Mouse (Mus musculus) intestine, embryonic 14.5 days (tissue): ENCODE results near the gene Hras. TPM values are rescaled to one million over a fixed set of nuclear protein-coding genes. Genes with fewer than 3 reads are reported as not detected.
A peak's percentile ranks its signal among the peaks of the same experiment; 100 is the strongest.

Source experiments
- ATAC-seq: fragments of 200-750 bp; cut with Nextera tagmentation; replicated peaks from 2 replicates; pipeline ENCODE4 v1.8.0; 2017; ENCODE audit warnings: low read depth, moderate number of reproducible peaks, moderate TSS enrichment, moderate library complexity; ENCODE audit not compliant: low FRiP score, low TSS enrichment
- DNase-seq: peaks from one replicate; pipeline ENCODE4 v3.0.0-alpha.2; 2018; ENCODE audit warnings: low spot score
- H3K27ac ChIP-seq: fragments of 300-500 bp; sonication (generic); 2 replicates; pipeline ENCODE4 v1.5.1; 2014; ENCODE audit warnings: low read depth, mild to moderate bottlenecking, control low read depth
- H3K27me3 ChIP-seq: fragments of 300-500 bp; sonication (generic); replicated peaks from 2 replicates; pipeline ENCODE4 v1.6.1; 2014; ENCODE audit warnings: low read length, control low read depth; ENCODE audit not compliant: control insufficient read depth, insufficient read depth
- H3K36me3 ChIP-seq: fragments of 300-500 bp; sonication (generic); 2 replicates; pipeline ENCODE4 v1.6.1; 2014; ENCODE audit warnings: low read length, control low read depth; ENCODE audit not compliant: control insufficient read depth, insufficient read depth
- H3K4me1 ChIP-seq: fragments of 300-500 bp; sonication (generic); replicated peaks from 2 replicates; pipeline ENCODE4 v1.6.1; 2014; ENCODE audit warnings: low read length, control low read depth, mixed read lengths; ENCODE audit not compliant: control insufficient read depth, insufficient read depth
- H3K4me2 ChIP-seq: fragments of 300-500 bp; sonication (generic); 2 replicates; pipeline ENCODE4 v1.6.1; 2014; ENCODE audit warnings: low read length
- H3K4me3 ChIP-seq: fragments of 300-500 bp; sonication (generic); 2 replicates; pipeline ENCODE4 v1.5.1; 2014; ENCODE audit warnings: low read depth, low read length, control low read depth, mixed read lengths
- H3K9ac ChIP-seq: fragments of 300-500 bp; sonication (generic); 2 replicates; pipeline ENCODE4 v1.6.1; 2014; ENCODE audit warnings: mild to moderate bottlenecking, low read length
- H3K9me3 ChIP-seq: fragments of 300-500 bp; sonication (generic); 2 replicates; pipeline ENCODE4 v1.6.1; 2016; ENCODE audit warnings: low read length, control low read depth; ENCODE audit not compliant: control insufficient read depth
- WGBS: fragments of 180-500 bp; shearing (Covaris S2); extraction: QIAGEN DNeasy Blood & Tissue Kit; methylation state at CpG from one replicate; pipeline ENCODE4 v1.1.7; 2014; 5-methylcytosine and 5-hydroxymethylcytosine counted together
- polyA plus RNA-seq: library from polyadenylated mRNA; unstranded; fragments of >200 nt; fragmentation: Nextera tagmentation; extraction: Ambion mirVana; gene quantifications from 2 replicates; pipeline ENCODE4 v1.2.1, GENCODE M21; 2014

Gene Hras
- polyA plus RNA-seq, result 72.6 and 96.6 TPM in 2 replicates

DNA sequence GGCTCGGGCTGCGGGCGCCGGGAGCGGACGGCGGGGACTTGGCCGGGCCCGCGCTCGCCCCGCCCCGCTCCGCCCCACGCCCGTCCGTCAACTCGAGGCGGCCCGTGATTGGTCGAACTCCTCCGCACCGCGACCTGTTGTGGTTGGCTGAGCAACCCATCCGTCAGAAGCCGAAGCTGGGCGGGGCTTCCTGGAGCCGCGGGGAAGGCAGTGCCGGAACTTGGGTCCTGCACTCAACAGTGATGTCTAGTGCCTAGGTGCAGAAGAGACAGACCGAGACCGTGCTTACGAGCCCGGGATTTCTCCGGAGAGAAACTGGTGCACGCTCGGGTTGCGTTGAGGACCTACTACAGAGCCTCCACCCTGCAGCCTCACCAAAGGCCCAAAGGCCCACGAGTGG lies at the start of gene Hras, which contains the start of gene Lrrc56:
Gene Hras (minus strand): TSS at position 58 of the 400 bp plus-strand sequence.
Gene Lrrc56 (plus strand): TSS at position 210 of the 400 bp plus-strand sequence.
- under 1% methylated on average over 39 of the region's 39 CpGs for WGBS
- DNase-seq (peak; percentile 99), ATAC-seq (peak; percentile 92)
- no peaks in the 10 kb centered on the region for H3K27me3 ChIP-seq
- H3K4me1 ChIP-seq, result peaks cover 12% of the 10 kb centered on the region
- H3K4me3 ChIP-seq, result peak within 1 kb of the TSS; percentile 91
- peak within 1 kb of the TSS; percentile 85 for H3K9ac ChIP-seq
- peaks cover 32% of the 10 kb centered on the region for H3K36me3 ChIP-seq
- no peaks in the 10 kb centered on the region for H3K9me3 ChIP-seq
- H3K27ac ChIP-seq, result peak within 1 kb of the TSS; percentile 62
- peak within 1 kb of the TSS; percentile 99 for H3K4me2 ChIP-seq

GRCm38 (mm10) chr7:141231551-141231950 lies 37.7 kb upstream of the Hras start:
- Histone ChIP-seq H3K36me3 (peaks cover 61% of the 10 kb centered on the region), H3K4me1 (peaks cover 14% of the 10 kb centered on the region), H3K9ac (no peak overlapping the region), H3K9me3 (no peaks in the 10 kb centered on the region), H3K4me3 (no peak overlapping the region), H3K27ac (no peak overlapping the region), H3K4me2 (no peak overlapping the region), H3K27me3 (no peaks in the 10 kb centered on the region)
- ATAC-seq (no peak), DNase-seq (no peak)
- WGBS, result 91% methylated on average over 10 of the region's 10 CpGs

- Histone ChIP-seq H3K4me2 (no peak overlapping the region), H3K27ac (no peak overlapping the region), H3K4me1 (peaks cover 14% of the 10 kb centered on the region), H3K4me3 (no peak overlapping the region), H3K9me3 (no peaks in the 10 kb centered on the region), H3K27me3 (no peaks in the 10 kb centered on the region), H3K9ac (no peak overlapping the region), H3K36me3 (peaks cover 57% of the 10 kb centered on the region)
- DNase-seq (no peak), ATAC-seq (no peak)
- 94% methylated on average over 3 of the region's 3 CpGs for WGBS
These were observed 37.3 kb upstream of the Hras start for GRCm38 (mm10) chr7:141231111-141231510.

- no peak for ATAC-seq
- DNase-seq, result no peak
- Histone ChIP-seq H3K36me3 (peaks cover 51% of the 10 kb centered on the region), H3K27me3 (no peaks in the 10 kb centered on the region), H3K4me1 (peaks cover 14% of the 10 kb centered on the region), H3K9me3 (no peaks in the 10 kb centered on the region), H3K27ac (no peak overlapping the region), H3K4me3 (no peak overlapping the region), H3K9ac (no peak overlapping the region), H3K4me2 (no peak overlapping the region)
- 91% methylated on average over 4 of the region's 4 CpGs for WGBS
These were observed 36.8 kb upstream of the Hras start for GRCm38 (mm10) chr7:141230570-141230969.

DNA sequence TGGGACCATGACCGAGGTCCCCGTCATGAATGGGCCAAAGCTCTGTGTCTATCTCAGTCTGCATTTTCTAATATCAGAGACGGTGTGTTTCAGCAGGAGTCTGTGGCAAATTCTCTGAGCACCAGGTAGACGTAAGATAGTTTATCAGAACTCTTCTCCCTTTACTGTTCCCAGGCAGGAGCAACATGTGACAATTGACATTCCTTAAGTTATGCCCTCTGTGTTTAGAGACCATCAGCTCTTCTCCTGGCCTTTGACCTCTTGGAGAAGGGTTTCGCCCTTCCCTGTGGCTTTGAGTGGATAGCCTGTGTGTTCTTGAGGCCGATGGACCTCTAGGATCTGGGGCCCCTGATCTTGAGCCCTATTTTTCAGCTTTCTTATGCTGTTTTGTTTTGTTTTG lies 35.9 kb upstream of the Hras start:
- H3K27ac ChIP-seq, result no peak overlapping the region
- H3K27me3 ChIP-seq, result no peaks in the 10 kb centered on the region
- no peak for ATAC-seq
- H3K4me2 ChIP-seq, result peak overlapping the region; percentile 98
- no peak for DNase-seq
- peak overlapping the region; percentile 94 for H3K4me3 ChIP-seq
- H3K9me3 ChIP-seq, result no peaks in the 10 kb centered on the region
- WGBS, result 55% methylated on average over 6 of the region's 6 CpGs
- H3K36me3 ChIP-seq, result peaks cover 42% of the 10 kb centered on the region
- peak overlapping the region; percentile 95 for H3K9ac ChIP-seq
- peaks cover 14% of the 10 kb centered on the region for H3K4me1 ChIP-seq

GRCm38 (mm10) chr7:141228279-141229067 lies 34.7 kb upstream of the Hras start, which contains the start of gene Phrf1:
Phrf1 (plus strand) TSS chr7:141228784.
- Histone ChIP-seq H3K9ac (peak within 1 kb of the TSS; percentile 95), H3K4me2 (peak within 1 kb of the TSS; percentile 98), H3K4me3 (peak within 1 kb of the TSS; percentile 94), H3K27me3 (no peaks in the 10 kb centered on the region), H3K27ac (peak within 1 kb of the TSS; percentile 97), H3K4me1 (peaks cover 14% of the 10 kb centered on the region), H3K36me3 (peaks cover 31% of the 10 kb centered on the region), H3K9me3 (no peaks in the 10 kb centered on the region)
- ATAC-seq (peak; percentile 94), DNase-seq (peak; percentile 99)
- whole genome bisulfite sequencing, result under 1% methylated on average over 76 of the region's 76 CpGs

GRCm38 (mm10) chr7:141227796-141228195 lies 34.0 kb upstream of the Hras start:
- WGBS, result 78% methylated on average over 4 of the region's 4 CpGs
- peak; percentile 5 for ATAC-seq
- Histone ChIP-seq H3K36me3 (peaks cover 24% of the 10 kb centered on the region), H3K27me3 (no peaks in the 10 kb centered on the region), H3K4me2 (peak overlapping the region; percentile 15; the same call in 1 of the 2 replicates), H3K27ac (0 out of 2 replicates have a peak overlapping the region, but pooled peaks have one; percentile 97), H3K4me1 (peaks cover 17% of the 10 kb centered on the region), H3K9ac (no peak overlapping the region), H3K9me3 (no peaks in the 10 kb centered on the region), H3K4me3 (0 out of 2 replicates have a peak overlapping the region, but pooled peaks have one; percentile 94)
- DNase-seq, result no peak

GRCm38 (mm10) chr7:141226535-141226934 lies 32.7 kb upstream of the Hras start:
- ATAC-seq, result no peak
- H3K4me1 ChIP-seq, result peaks cover 26% of the 10 kb centered on the region

More at GRCm38 (mm10) chr7:141226535-141226934, 32.7 kb upstream of the Hras start:
- no peak for DNase-seq
- H3K36me3 ChIP-seq, result peaks cover 11% of the 10 kb centered on the region
- no peaks in the 10 kb centered on the region for H3K27me3 ChIP-seq
- no peaks in the 10 kb centered on the region for H3K9me3 ChIP-seq
- no peak overlapping the region for H3K9ac ChIP-seq
- no peak overlapping the region for H3K4me2 ChIP-seq
- H3K4me3 ChIP-seq, result no peak overlapping the region
- no peak overlapping the region for H3K27ac ChIP-seq
- WGBS, result 84% methylated on average over 6 of the region's 6 CpGs
